Mouse (Mus musculus): ENCODE measurements around the gene Me1.
A peak's percentile ranks its signal among the peaks of the same experiment; 100 is the strongest.

Me1 gene

DNA sequence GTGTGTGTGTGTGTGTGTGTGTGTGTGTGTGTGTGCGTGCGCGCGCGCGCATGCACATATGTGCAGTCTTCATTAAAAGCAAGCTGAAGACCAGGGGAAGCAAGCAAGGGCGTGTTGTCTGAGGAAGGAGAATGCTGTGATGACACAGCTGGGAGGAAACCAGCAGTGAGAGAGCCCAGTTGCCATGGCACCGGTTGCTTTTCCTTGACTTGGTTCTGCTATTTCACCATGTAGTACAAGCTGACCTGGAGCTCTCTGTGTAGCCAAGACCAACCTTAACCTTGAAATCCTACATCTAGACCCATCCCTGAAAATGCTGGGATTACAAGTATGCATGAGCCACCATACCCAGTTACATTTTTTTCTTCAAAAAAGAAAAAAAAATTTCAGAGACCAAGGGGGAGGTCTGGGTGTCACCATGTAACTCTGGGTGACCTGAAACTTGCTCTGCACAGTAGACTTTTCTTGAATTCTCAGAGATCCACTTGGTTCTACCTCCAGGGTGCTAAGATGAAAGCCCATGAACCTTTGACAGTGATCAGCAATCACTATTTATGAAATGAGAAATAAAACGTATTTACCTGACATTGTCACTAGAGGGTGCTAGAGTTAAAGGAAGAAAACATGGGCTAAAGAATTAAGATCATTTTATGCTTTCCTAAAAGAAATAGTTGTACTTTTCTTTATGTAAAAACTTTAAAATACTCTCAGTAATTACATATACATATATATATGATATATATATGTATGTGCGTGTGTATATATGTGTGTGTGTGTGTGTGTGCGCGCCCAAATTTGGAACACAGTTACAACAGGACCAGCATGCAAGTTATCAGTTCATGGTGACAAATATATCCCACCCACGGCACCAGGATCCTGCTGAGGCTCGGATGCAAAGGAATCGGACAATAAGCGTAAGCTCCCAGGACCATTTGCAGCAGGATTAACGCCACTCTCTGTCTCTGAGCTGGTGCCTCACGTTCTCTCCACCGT, 102.8 kb downstream of the Me1 start:
- DNase-seq, result no peak

- no peak for DNase-seq
Observed at GRCm38 (mm10) chr9:86587019-86587795, 108.5 kb downstream of the Me1 start.

DNA sequence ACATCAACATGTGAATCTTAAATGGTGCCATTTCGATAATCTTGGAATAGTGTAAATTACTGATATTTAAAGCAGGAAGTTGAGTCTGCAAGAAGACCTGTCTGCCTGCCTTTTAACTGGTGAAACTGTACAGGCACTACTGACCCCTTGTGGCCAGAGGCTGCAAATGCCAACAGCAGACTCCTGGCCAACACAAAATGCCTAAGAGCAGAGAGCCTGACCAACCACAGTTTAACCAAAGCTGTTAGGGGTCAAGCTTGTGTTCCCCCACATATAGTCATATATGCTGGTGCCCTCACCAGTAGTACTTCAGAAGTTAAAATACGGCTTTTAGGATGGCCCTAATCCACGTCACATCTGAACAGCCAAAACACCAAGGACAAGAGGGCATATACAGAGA, 112.0 kb downstream of the Me1 start:
- DNase-seq, result peak; percentile 63 to 69

- DNase-seq, result peak in 1 of 2 experiments; percentile 12
Observed at GRCm38 (mm10) chr9:86579657-86580056, 116.1 kb downstream of the Me1 start.

DNA sequence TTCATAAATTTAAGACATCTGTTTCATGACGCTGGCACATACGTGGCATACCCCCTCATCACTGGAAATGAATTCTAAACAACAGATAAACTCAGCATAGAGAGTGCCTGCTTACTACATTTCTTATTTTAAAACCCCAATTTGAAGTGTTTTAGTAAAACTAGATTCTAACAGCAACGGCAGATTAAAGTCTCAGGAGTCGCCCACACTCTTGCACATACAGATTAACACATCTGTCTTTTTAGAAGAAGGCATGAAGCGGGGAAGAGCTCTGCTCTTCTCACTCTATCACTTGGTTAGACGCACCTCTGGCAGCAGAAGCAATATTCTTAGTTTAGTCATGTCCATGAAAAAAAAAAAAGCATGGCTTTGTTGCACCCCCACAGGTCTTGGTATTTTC, 120.6 kb downstream of the Me1 start:
- no peak for DNase-seq

GRCm38 (mm10) chr9:86573616-86574303, 122.0 kb downstream of the Me1 start:
- no peak for DNase-seq

DNA sequence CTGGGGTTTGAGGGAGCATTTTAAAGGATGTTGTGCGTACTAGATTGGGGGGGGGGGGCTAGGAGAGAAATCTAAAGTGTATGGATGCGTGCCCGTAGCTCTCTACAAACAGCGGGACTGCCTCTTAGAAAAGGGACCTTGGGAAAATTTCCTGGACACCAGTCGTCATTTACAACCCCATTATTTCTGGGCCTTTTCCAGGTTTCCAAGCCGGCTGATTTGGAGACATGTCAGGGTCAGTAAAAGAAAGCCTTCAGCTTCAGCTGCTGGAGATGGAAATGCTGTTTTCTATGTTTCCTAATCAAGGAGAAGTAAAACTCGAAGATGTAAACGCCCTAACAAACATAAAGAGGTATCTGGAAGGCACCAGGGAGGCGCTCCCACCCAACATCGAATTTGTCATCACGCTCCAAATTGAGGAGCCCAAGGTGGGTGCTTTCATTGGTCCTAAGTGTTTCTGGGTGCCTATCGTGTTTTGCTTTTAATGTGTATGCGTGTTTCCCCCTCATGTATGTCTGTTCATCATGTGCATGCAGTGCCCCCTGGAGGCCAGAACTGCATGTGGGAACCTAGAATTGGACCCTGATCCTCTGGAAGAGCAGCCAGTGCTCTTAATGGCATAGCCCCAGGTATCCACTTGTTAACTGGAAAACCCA, 123.0 kb downstream of the Me1 start:
- DNase-seq, result peak; percentile 83 to 87

DNA sequence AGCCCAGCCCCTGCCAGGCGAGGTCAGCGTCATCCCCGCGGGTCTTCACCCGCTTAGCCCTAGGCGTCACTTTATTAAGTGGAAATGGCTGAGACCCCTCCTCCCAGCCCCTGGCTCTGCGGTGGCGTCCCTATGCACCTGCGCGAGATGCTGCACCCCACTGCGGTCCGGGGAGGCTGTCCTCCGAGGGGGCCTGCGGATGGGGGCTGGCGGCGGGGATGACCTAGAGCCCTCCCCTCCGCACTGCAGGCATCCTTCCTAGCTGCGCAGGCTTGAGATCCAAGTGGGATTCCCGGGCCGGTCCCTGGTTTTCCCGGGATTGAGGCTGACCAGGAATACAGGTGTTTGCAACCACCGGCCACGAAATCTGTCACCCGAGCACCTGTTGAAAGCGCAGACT, 123.6 kb downstream of the Me1 start:
- DNase-seq, result no peak

DNA sequence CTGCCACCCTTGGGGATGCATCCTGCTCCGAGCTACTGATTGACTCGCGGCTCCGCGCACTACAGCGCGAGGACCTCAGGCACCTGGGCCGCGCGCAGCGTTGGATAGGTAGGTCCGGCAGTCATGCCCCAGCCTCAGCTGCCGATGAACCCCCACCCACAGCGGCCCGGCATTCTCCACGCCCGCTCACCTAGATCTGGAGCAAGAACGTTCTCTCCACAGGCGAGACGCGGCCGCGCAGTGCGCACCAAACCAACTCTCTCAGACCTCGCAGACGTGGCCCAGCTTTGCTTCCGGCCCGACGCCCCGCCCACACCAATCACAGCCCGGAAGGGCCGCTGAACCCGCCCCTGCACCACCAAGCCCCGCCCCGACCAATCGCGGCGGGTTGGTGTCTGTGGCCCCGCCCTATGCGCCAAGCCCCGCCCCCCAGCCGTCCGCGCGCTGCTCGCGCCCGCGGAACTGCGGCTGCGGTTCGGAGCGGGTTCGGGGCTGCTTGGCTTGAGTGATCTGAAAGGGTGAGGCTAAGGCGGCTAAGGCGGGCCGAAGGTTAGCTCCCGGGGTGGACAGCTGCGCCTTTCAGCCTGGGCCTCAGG, 124.1 kb downstream of the Me1 start, which contains the start of the genes Pgm3 and Rwdd2a:
Gene Pgm3 (minus strand): TSS at position 303 of the 596 bp plus-strand sequence.
Gene Rwdd2a (plus strand): TSS at position 452 of the 596 bp plus-strand sequence.
- DNase-seq, result peak; percentile 97

GRCm38 (mm10) chr9:86570946-86571345, 124.8 kb downstream of the Me1 start:
- DNase-seq, result no peak

DNA sequence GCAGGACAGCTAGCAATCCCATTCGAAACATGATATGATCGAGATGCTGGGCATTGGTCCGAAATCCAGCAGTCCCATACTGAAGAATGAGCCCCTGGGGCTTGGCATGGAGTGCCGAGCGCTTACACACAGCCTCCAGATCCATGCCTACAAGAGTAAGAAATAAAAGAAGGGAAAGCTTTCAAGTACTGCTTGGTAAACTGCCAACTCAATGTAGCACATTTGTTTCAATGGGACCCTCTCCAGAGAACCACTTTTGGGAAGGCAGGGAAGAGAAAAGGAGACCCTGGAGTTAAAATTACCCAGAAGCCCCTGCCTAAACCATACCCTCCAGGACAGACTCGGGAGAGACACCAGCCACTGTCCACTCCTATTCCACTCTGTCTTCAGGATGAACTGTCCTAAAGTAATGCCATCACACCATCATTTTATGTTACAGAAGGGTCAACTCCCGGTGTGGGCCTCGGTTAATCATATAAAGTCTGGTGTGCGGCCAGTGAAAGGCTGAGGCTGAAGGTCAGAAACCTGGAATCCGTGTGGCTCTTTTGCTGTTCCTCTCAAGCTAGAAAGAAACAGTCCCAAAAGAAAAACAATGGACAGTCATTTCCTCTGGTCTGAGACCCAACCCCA, 125.4 kb downstream of the Me1 start:
- no peak for DNase-seq

DNA sequence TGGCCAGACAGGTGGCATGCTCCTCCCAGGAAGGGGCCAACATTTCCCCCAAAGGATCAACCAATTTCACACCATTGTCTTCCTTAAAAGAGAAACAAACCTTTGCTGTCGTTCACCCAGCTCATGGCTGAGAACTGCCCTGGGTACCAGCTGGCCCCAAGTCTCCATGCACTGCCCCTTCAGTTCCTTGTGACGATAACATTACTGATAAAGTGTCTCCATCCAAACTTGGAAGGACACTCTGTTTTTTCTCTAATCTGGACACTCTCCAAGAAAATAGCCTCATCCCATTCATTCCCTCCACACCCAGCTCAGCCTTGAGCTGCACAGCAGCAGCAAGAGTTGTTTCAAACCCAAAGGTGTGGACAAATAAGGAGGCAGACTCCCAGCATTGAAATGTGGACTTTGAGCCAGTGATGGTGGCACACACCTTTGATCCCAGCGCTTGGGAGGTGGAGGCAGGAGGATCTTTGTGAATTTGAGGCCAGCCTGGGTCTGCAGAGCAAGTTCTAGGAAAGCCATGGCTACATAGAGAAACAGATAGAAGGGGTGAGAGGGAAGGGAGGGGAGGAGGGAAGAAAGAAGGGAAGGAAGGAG, 126.3 kb downstream of the Me1 start:
- no peak for DNase-seq

DNA sequence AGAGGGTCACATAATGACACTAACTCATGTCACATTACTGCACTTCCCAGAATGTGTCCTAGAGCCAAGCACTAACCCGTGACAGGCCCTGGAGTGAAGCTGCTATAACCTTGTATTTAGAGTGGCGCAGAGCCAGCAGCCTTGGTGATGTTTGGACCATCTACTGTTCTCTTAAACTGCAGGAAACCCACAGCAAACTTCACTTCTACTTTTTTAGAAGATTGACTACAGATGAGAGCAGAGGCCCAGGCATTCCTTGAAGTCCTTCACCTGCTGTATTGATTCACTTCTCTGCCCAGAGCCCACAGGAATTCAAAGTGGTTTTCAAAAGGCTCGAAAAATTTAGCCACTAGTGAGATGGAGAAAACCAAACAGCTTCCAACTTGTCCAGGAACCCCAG, 135.2 kb downstream of the Me1 start:
- DNase-seq, result no peak

DNA sequence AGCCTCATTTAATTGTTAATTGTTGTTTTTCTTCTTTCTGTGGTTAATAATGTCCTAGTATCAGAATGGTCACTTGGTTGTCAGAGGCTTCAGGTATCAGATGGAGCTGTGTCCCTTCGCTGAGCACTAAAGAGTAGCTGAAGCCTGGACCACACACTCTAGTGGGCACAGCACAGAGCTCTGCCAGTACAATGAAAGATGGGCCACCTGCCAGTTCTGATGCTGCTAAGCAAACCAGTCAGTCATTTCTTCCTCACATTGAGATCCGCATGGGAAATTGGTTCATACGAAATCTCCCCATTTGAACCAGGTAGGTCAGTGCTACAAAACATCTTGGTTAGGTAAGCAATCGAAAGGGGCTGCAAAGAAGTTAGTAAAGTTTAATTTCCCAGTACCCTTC, 141.1 kb downstream of the Me1 start:
- DNase-seq, result no peak

GRCm38 (mm10) chr9:86553886-86554285, 141.9 kb downstream of the Me1 start:
- no peak for DNase-seq

DNA sequence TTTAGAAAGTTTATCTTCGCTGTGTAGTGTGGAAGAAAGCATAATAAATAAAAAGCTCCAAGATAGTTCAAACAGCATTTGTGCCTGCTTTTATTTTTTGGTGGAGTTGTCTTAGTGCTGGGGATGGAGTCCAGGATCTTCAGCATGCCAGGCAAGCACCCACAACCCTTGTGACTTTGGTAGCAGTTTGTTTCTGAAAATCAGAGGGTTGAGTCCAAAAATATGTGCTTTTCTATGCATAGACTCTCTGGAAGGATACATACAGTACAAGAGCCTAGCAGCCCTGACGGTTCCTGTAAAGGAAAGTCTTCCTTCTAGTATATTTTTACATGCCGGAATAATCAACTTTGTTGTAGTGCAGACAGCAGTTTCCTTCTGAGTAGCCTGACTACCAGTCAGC, 145.0 kb downstream of the Me1 start:
- DNase-seq, result no peak

- DNase-seq, result no peak
Observed at GRCm38 (mm10) chr9:86549637-86550162, 146.1 kb downstream of the Me1 start.

GRCm38 (mm10) chr9:86544559-86544958, 151.2 kb downstream of the Me1 start:
- no peak for DNase-seq

- DNase-seq, result no peak
Observed at GRCm38 (mm10) chr9:86543451-86543850, 152.3 kb downstream of the Me1 start.

DNA sequence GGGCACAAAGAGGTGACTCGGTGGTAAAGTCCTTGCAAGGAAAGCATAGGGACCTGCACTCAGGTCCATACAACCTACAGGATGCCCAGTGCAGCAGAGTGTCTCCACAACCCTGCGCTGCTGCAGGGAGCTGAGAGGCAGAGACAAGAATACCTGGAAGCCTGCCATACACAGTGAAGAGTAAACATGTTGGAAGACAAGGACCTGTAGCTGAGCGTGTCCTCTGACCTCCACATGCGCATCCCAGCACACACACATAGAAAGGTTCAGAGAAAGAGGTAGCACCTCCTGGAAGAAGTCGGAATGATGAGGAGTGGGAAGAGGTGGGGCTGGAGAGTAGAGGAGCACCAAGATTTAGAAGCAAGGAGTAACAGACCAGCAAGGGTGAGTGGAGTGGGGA, 161.7 kb downstream of the Me1 start:
- no peak for DNase-seq
